Mouse (Mus musculus) lung, embryonic 15.5 days (tissue): ENCODE data around the gene Gm2012. TPM values are rescaled to one million over a fixed set of nuclear protein-coding genes. Genes with fewer than 3 reads are reported as not detected.
"Not testable (repeated sequence)": the region's sequence is repeated elsewhere in the genome, so short reads cannot be mapped to it uniquely, and the experiment has no call there.

Experiments used
- ATAC-seq: fragments of 200-750 bp; cut with Nextera tagmentation; 2 replicates; pipeline ENCODE4 v1.8.0; 2017; ENCODE audit warnings: moderate number of reproducible peaks, borderline replicate concordance; ENCODE audit not compliant: low FRiP score, low TSS enrichment; ENCODE audit errors: extremely low read depth
- H3K27ac ChIP-seq: fragments of 300-500 bp; sonication (generic); 2 replicates; pipeline ENCODE4 v1.5.1; 2015; ENCODE audit warnings: moderate library complexity, mild to moderate bottlenecking, inconsistent platforms
- H3K27me3 ChIP-seq: fragments of 300-500 bp; sonication (generic); 2 replicates; pipeline ENCODE4 v1.6.1; 2015; ENCODE audit warnings: inconsistent platforms
- H3K36me3 ChIP-seq: fragments of 300-500 bp; sonication (generic); 2 replicates; pipeline ENCODE4 v1.6.1; 2015; ENCODE audit warnings: inconsistent platforms
- H3K4me1 ChIP-seq: fragments of 300-500 bp; sonication (generic); 2 replicates; pipeline ENCODE4 v1.6.1; 2015; ENCODE audit warnings: inconsistent platforms
- H3K4me2 ChIP-seq: fragments of 300-500 bp; sonication (generic); 2 replicates; pipeline ENCODE4 v1.6.1; 2015; ENCODE audit warnings: inconsistent platforms, mild to moderate bottlenecking, moderate library complexity
- H3K4me3 ChIP-seq: fragments of 300-500 bp; sonication (generic); 2 replicates; pipeline ENCODE4 v1.5.1; 2015; ENCODE audit warnings: mild to moderate bottlenecking, inconsistent platforms
- H3K9ac ChIP-seq: fragments of 300-500 bp; sonication (generic); 2 replicates; pipeline ENCODE4 v1.6.1; 2015; ENCODE audit warnings: inconsistent platforms
- H3K9me3 ChIP-seq: fragments of 300-500 bp; sonication (generic); 2 replicates; pipeline ENCODE4 v1.6.1; 2016; ENCODE audit warnings: inconsistent platforms
- WGBS: fragments of 180-500 bp; shearing (Covaris S2); methylation state at CpG from one replicate; pipeline ENCODE4 v1.1.7; 2015; 5-methylcytosine and 5-hydroxymethylcytosine counted together
- microRNA-seq: library from miRNA; unstranded; fragments of <30 nt; microRNA quantifications from one replicate; pipeline ENCODE4, GENCODE M21; 2016
- polyA plus RNA-seq: library from polyadenylated mRNA; unstranded; fragments of >200 nt; fragmentation: Nextera tagmentation; extraction: Ambion mirVana; gene quantifications from 2 replicates; pipeline ENCODE4 v1.2.1, GENCODE M21; 2015

The Gm2012 gene
- not detected in 2 replicates for polyA plus RNA-seq

DNA sequence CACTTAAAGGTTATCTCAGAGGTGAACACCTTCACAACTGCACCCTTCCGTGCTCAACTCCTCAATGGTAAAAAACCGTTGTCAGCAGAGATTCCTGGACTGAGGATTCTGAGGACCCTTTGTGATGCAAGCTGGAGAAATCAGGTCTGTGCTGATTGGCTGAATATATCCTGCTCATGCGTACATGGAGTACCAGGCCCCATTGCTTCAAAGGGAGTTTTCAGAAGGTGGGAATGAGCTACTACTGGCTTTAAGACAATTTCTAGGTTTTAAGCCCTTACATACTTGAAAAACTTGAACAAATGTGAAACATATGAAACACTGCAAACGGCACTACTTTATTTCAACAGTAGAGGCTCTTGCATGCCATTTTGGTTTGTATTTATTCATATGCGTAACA lies at the start of gene Gm2012:
Gm2012 (minus strand) TSS at position 101 of the 400 bp plus-strand sequence.
- not testable (repeated sequence) for ATAC-seq, H3K4me3 ChIP-seq, H3K9ac ChIP-seq, H3K4me1 ChIP-seq, H3K36me3 ChIP-seq, H3K9me3 ChIP-seq, H3K27ac ChIP-seq, H3K4me2 ChIP-seq, H3K27me3 ChIP-seq
- WGBS = 100% methylated on average over 1 of the region's 5 CpGs

DNA sequence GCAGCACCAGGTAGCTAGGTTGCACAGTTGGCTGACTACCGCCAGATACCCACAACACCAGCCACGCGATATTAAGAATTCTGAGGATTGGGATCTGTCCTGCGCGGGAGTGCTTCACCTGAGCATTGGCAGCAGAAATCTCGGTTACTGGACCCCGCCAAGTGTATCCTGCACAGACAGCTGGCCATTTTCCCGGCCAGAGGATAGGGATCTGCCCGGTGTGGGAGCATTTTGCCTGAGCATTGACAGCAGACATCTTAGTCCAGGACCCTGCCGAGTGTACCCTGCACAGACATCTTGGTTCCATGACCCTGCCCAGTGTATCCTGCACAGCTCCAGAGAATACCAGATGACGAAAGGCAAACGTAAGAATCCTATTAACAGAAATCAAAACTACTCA lies 72.0 kb downstream of the Gm2012 start:
- not testable (repeated sequence) for H3K27ac ChIP-seq, H3K9ac ChIP-seq, H3K27me3 ChIP-seq, H3K4me1 ChIP-seq, H3K36me3 ChIP-seq, H3K9me3 ChIP-seq, H3K4me2 ChIP-seq, ATAC-seq, H3K4me3 ChIP-seq
- 70% methylated on average over 12 of the region's 12 CpGs for WGBS

Small RNA genes lying within 50 kb of the gene (microRNA-seq; reads per million reads assigned to microRNA genes)
- not detected for gene Gm26302

Other genes starting within 250 kb of the Gm2012 start
- gene Gm5168, start 180.3 kb downstream of the Gm2012 start, polyA plus RNA-seq = not detected in 2 replicates
- not detected in 2 replicates for gene Gm2030, start 78.7 kb upstream of the Gm2012 start, polyA plus RNA-seq